Mouse (Mus musculus): ENCODE results near the gene Vmn1r230. TPM values are rescaled to one million over a fixed set of nuclear protein-coding genes. Genes with fewer than 3 reads are reported as not detected.

The Vmn1r230 gene
- not detected in 2 replicates for polyA plus RNA-seq (2012; rRNA removed)

DNA sequence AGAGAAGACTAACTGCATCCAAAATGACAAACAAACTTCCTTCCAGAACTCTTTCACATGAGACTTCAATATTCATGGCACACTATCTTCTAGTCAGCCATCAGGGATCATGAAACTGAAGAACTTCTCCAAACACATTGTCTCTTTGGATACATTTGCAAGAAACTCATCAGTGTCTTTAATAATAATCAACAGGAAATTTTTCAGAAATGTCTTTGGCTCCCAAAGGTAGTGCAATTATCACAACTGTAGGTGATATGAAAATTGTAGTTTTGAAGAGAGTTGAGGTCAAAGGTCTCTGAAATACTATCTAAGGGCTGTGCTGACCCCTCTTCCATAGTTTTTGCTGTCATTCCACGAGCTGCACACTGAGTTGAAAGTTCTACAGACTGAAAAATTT is at the start of gene Vmn1r230:
Gene Vmn1r230, plus strand, starts transcription at position 301 of the 400 bp plus-strand sequence.

DNA sequence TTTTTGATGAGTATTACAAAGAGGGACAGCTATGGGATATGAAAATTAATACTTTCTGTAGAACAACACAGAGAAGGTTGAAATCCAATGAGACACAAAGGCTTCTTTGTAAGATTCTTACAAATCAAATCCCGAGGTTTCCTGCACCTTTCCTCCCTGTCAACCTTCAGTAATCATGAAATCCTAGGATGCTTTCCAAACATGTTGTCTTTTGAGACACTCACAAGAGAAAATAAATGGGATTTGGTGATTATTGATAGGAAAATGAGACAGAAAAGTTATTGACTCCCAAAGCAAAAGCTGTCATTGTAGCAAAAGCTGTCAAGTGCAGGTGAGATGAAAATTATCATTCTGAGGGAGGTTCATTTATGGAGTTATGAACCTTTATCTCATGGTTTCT is 29.0 kb upstream of the Vmn1r230 start, which contains the start of gene Vmn1r229:
Gene Vmn1r229, plus strand, starts transcription at position 301 of the 400 bp plus-strand sequence.

Other genes with a start within 250 kb of the Vmn1r230 start
- not detected in 2 replicates for gene Vmn2r110, start 244.0 kb upstream of the Vmn1r230 start, polyA plus RNA-seq (2012; rRNA removed)
- not detected in 2 replicates for gene Fpr-rs3, start 215.6 kb upstream of the Vmn1r230 start, polyA plus RNA-seq (2012; rRNA removed)
- not detected in 2 replicates for gene Vmn1r226, start 157.6 kb upstream of the Vmn1r230 start, polyA plus RNA-seq (2012; rRNA removed)
- not detected in 2 replicates for gene Vmn1r227, start 110.6 kb upstream of the Vmn1r230 start, polyA plus RNA-seq (2012; rRNA removed)
- gene Vmn1r228, start 54.3 kb upstream of the Vmn1r230 start, polyA plus RNA-seq (2012; rRNA removed), result not detected in 2 replicates
- gene Vmn1r229, start 28.9 kb upstream of the Vmn1r230 start, polyA plus RNA-seq (2012; rRNA removed), result not detected in 2 replicates
- gene Vmn1r231, start 64.6 kb downstream of the Vmn1r230 start, polyA plus RNA-seq (2012; rRNA removed), result not detected in 2 replicates
- gene Vmn1r232, start 79.3 kb downstream of the Vmn1r230 start, polyA plus RNA-seq (2012; rRNA removed), result not detected in 2 replicates
- 53.2 and 55.4 TPM in 2 replicates for gene Ppp2r1a, start 104.9 kb downstream of the Vmn1r230 start, polyA plus RNA-seq (2012; rRNA removed)
- gene Vmn1r233, start 156.0 kb downstream of the Vmn1r230 start, polyA plus RNA-seq (2012; rRNA removed), result not detected in 2 replicates
- 3.9 and 4.0 TPM in 2 replicates for gene Zfp160, start 168.5 kb downstream of the Vmn1r230 start, polyA plus RNA-seq (2012; rRNA removed)

Measured in liver, embryonic 18 days (tissue).